Mouse (Mus musculus): ENCODE measurements around the gene Gcdh. TPM values are rescaled to one million over a fixed set of nuclear protein-coding genes. Genes with fewer than 3 reads are reported as not detected.
A peak's percentile ranks its signal among the peaks of the same experiment; 100 is the strongest.
"Not testable (repeated sequence)": the region's sequence is repeated elsewhere in the genome, so short reads cannot be mapped to it uniquely, and the experiment has no call there.

Gcdh gene
- polyA plus RNA-seq, 1 experiment from 2014 or later: 30.4 TPM

GRCm38 (mm10) chr8:84910551-84910950 lies 16.8 kb upstream of the Gcdh start:
- Histone ChIP-seq H3K4me3 (ENCODE audit: low read depth, low read length) (no peak overlapping the region), H3K27ac (ENCODE audit: low read depth) (no peak overlapping the region), H3K9ac (no peak overlapping the region), H3K9me3 (ENCODE audit: low read depth, low read length) (0 out of 2 replicates have a peak, but pooled peaks cover 5% of the 10 kb centered on the region), H3K4me2 (no peak overlapping the region), H3K36me3 (ENCODE audit: insufficient read depth) (no peaks in the 10 kb centered on the region), H3K27me3 (ENCODE audit: insufficient read depth, low read length) (peaks cover 37% of the 10 kb centered on the region), H3K4me1 (ENCODE audit: insufficient read depth) (0 out of 2 replicates have a peak, but pooled peaks cover 6% of the 10 kb centered on the region)
- TF ChIP-seq CTCF (IDR thresholded peaks at IDR 0.05; ENCODE audit: low read depth): no peak
- 76% methylated on average over 6 of the region's 6 CpGs for WGBS
- DNase-seq: no peak
- no peak for ATAC-seq (ENCODE audit: insufficient read depth)

GRCm38 (mm10) chr8:84909949-84910348 lies 16.2 kb upstream of the Gcdh start:
- Histone ChIP-seq H3K27ac (ENCODE audit: low read depth) (no peak overlapping the region), H3K27me3 (ENCODE audit: insufficient read depth, low read length) (peaks cover 37% of the 10 kb centered on the region), H3K4me2 (peak overlapping the region; percentile 93), H3K9me3 (ENCODE audit: low read depth, low read length) (0 out of 2 replicates have a peak, but pooled peaks cover 5% of the 10 kb centered on the region), H3K36me3 (ENCODE audit: insufficient read depth) (no peaks in the 10 kb centered on the region), H3K9ac (no peak overlapping the region), H3K4me1 (ENCODE audit: insufficient read depth) (0 out of 2 replicates have a peak, but pooled peaks cover 6% of the 10 kb centered on the region), H3K4me3 (ENCODE audit: low read depth, low read length) (no peak overlapping the region)
- no peak for ATAC-seq (ENCODE audit: insufficient read depth)
- WGBS: 61% methylated on average over 5 of the region's 5 CpGs
- TF ChIP-seq CTCF (IDR thresholded peaks at IDR 0.05; ENCODE audit: low read depth): no peak
- DNase-seq: no peak

GRCm38 (mm10) chr8:84909162-84909767 lies 15.5 kb upstream of the Gcdh start:
- DNase-seq (no peak), ATAC-seq (ENCODE audit: insufficient read depth) (no peak; the same call in 1 of the 2 replicates)
- H3K36me3 ChIP-seq (ENCODE audit: insufficient read depth): no peaks in the 10 kb centered on the region
- H3K27me3 ChIP-seq (ENCODE audit: insufficient read depth, low read length): peaks cover 37% of the 10 kb centered on the region
- WGBS: 44% methylated on average over 20 of the region's 20 CpGs
- H3K27ac ChIP-seq (ENCODE audit: low read depth): no peak overlapping the region
- H3K4me1 ChIP-seq (ENCODE audit: insufficient read depth): 0 out of 2 replicates have a peak, but pooled peaks cover 6% of the 10 kb centered on the region
- 0 out of 2 replicates have a peak, but pooled peaks cover 5% of the 10 kb centered on the region for H3K9me3 ChIP-seq (ENCODE audit: low read depth, low read length)
- peak overlapping the region; percentile 69 for H3K9ac ChIP-seq
- peak overlapping the region; percentile 58 for H3K4me3 ChIP-seq (ENCODE audit: low read depth, low read length)
- H3K4me2 ChIP-seq: peak overlapping the region; percentile 93
- no peak for TF ChIP-seq CTCF (IDR thresholded peaks at IDR 0.05; ENCODE audit: low read depth)

- H3K4me1 ChIP-seq (ENCODE audit: insufficient read depth): 0 out of 2 replicates have a peak, but pooled peaks cover 6% of the 10 kb centered on the region
- under 1% methylated on average over 45 of the region's 45 CpGs for WGBS
- no peaks in the 10 kb centered on the region for H3K9me3 ChIP-seq (ENCODE audit: low read depth, low read length)
- peak within 1 kb of the TSS; percentile 69 for H3K9ac ChIP-seq
- no peaks in the 10 kb centered on the region for H3K36me3 ChIP-seq (ENCODE audit: insufficient read depth)
- DNase-seq: peak; percentile 97
- H3K4me3 ChIP-seq (ENCODE audit: low read depth, low read length): peak within 1 kb of the TSS; percentile 58
- H3K27me3 ChIP-seq (ENCODE audit: insufficient read depth, low read length): peaks cover 32% of the 10 kb centered on the region
- no peak for TF ChIP-seq CTCF (IDR thresholded peaks at IDR 0.05; ENCODE audit: low read depth)
- 0 out of 2 replicates have a peak within 1 kb of the TSS, but pooled peaks have one; percentile 30 for H3K27ac ChIP-seq (ENCODE audit: low read depth)
- peak within 1 kb of the TSS; percentile 93 for H3K4me2 ChIP-seq
- ATAC-seq (ENCODE audit: insufficient read depth): peak; percentile 94
Measured at GRCm38 (mm10) chr8:84908421-84909161, 14.9 kb upstream of the Gcdh start, which contains the start of gene Dnase2a. TSS of gene Dnase2a (plus strand) at chr8:84908560.

GRCm38 (mm10) chr8:84907979-84908378 lies 14.3 kb upstream of the Gcdh start:
- Histone ChIP-seq H3K9ac (peak overlapping the region; percentile 34; the same call in 1 of the 2 replicates), H3K27ac (ENCODE audit: low read depth) (0 out of 2 replicates have a peak overlapping the region, but pooled peaks have one; percentile 30), H3K4me3 (ENCODE audit: low read depth, low read length) (peak overlapping the region; percentile 58), H3K4me2 (peak overlapping the region; percentile 93), H3K27me3 (ENCODE audit: insufficient read depth, low read length) (peaks cover 26% of the 10 kb centered on the region)
- ATAC-seq (ENCODE audit: insufficient read depth); DNase-seq; H3K4me1 ChIP-seq (ENCODE audit: insufficient read depth); H3K36me3 ChIP-seq (ENCODE audit: insufficient read depth); H3K9me3 ChIP-seq (ENCODE audit: low read depth, low read length): not testable (repeated sequence)
- WGBS: 33% methylated on average over 6 of the region's 7 CpGs

- Histone ChIP-seq H3K4me2 (no peak overlapping the region), H3K9ac (no peak overlapping the region), H3K27ac (ENCODE audit: low read depth) (no peak overlapping the region), H3K4me1 (ENCODE audit: insufficient read depth) (0 out of 2 replicates have a peak, but pooled peaks cover 6% of the 10 kb centered on the region), H3K27me3 (ENCODE audit: insufficient read depth, low read length) (peaks cover 21% of the 10 kb centered on the region), H3K9me3 (ENCODE audit: low read depth, low read length) (no peaks in the 10 kb centered on the region), H3K4me3 (ENCODE audit: low read depth, low read length) (no peak overlapping the region), H3K36me3 (ENCODE audit: insufficient read depth) (no peaks in the 10 kb centered on the region)
- no peak for DNase-seq
- WGBS: 73% methylated on average over 8 of the region's 8 CpGs
- TF ChIP-seq CTCF (IDR thresholded peaks at IDR 0.05; ENCODE audit: low read depth): no peak
- no peak for ATAC-seq (ENCODE audit: insufficient read depth)
Measured at GRCm38 (mm10) chr8:84907493-84907892, 13.8 kb upstream of the Gcdh start.

GRCm38 (mm10) chr8:84907037-84907436 lies 13.3 kb upstream of the Gcdh start:
- Histone ChIP-seq H3K4me1 (ENCODE audit: insufficient read depth) (0 out of 2 replicates have a peak, but pooled peaks cover 6% of the 10 kb centered on the region), H3K4me2 (no peak overlapping the region), H3K36me3 (ENCODE audit: insufficient read depth) (no peaks in the 10 kb centered on the region), H3K4me3 (ENCODE audit: low read depth, low read length) (no peak overlapping the region), H3K27ac (ENCODE audit: low read depth) (no peak overlapping the region), H3K9me3 (ENCODE audit: low read depth, low read length) (no peaks in the 10 kb centered on the region), H3K9ac (no peak overlapping the region), H3K27me3 (ENCODE audit: insufficient read depth, low read length) (peaks cover 17% of the 10 kb centered on the region)
- no peak for DNase-seq
- TF ChIP-seq CTCF (IDR thresholded peaks at IDR 0.05; ENCODE audit: low read depth): no peak
- 90% methylated on average over 9 of the region's 9 CpGs for WGBS
- ATAC-seq (ENCODE audit: insufficient read depth): no peak

Measured in lung, embryonic 14.5 days (tissue).